Mouse (Mus musculus): ENCODE measurements around the gene Fxyd1.

- TF ChIP-seq GATA1 (IDR thresholded peaks at IDR 0.05; ENCODE audit: low read length) = no peak
- TF ChIP-seq TAL1 (IDR thresholded peaks at IDR 0.05; ENCODE audit: low read length) = no peak
These were observed 29.3 kb upstream of the Fxyd1 start for GRCm38 (mm10) chr7:31086175-31086755.
